Mouse (Mus musculus) frontal cortex, adult (tissue): ENCODE results near the gene Psd.
A peak's percentile ranks its signal among the peaks of the same experiment; 100 is the strongest.

ENCODE experiments used
- ATAC-seq: cut with Nextera tagmentation; 2 replicates; pipeline ENCODE4 v1.9.2; 2017; ENCODE audit warnings: mild to moderate bottlenecking, moderate library complexity, mixed read lengths; ENCODE audit not compliant: low TSS enrichment

Gene Psd

DNA sequence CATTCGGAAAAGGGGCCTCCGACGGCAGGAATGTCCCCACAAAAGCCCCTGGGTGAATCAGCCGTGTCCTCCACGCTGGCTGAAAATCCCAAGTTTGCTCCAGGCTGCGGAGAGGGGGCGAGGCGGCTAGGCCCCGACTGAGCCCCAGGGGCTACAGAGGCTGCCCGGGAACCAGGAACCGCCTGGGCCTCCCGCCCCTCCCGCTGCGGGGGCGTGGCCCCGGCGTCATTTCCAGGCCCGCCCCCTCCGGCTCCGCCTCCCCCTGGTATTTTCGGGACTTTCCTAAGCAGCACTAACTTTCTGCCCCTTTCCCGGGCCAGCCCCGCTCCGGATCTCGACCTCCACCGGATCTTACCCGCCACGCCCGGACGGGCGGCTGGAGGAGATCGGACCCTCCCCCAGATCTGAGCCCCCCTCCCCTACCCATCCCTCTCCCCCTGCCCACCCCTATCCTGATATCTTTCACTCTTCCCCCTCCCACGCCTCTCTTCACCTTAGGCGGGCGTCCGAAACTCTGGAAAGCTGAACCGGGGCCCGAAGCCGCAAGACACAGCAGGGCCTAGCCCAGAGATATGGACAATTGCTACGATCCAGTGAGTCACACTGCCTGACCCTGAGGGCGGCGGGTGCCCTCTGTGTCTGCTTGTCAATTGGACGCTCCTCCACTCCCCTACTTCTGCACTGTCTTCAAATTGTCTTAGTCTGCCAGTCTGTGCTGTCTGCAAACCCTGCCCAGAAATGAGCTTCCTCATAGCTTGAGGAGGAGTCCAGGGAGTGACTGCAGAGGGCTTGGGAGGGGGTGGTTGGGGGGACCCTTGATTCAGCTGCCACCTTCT, 21.3 kb downstream of the Psd start:
- ATAC-seq = 0 out of 2 replicates have a peak, but pooled peaks have one; percentile 3

DNA sequence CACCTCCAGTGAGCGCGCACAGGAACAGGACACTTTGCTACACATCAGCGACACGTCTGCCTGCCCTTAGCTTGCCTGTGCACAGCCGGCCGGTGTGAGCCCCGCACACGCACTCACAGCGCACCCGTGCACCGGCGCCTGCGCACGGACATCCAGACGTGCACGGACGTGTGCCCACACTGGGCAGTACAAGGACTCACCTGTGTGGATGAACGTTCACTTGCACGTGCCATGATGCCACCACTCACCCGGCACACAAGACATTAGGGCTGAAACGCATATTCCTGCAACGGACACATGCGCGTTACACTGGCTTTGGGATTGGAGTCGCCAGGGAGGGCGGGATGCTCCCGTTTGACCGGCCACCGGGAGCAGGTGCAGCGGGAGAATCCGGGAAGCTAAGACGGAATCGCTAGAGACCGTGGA, 22.0 kb downstream of the Psd start:
- 0 out of 2 replicates have a peak, but pooled peaks have one; percentile 4 for ATAC-seq

DNA sequence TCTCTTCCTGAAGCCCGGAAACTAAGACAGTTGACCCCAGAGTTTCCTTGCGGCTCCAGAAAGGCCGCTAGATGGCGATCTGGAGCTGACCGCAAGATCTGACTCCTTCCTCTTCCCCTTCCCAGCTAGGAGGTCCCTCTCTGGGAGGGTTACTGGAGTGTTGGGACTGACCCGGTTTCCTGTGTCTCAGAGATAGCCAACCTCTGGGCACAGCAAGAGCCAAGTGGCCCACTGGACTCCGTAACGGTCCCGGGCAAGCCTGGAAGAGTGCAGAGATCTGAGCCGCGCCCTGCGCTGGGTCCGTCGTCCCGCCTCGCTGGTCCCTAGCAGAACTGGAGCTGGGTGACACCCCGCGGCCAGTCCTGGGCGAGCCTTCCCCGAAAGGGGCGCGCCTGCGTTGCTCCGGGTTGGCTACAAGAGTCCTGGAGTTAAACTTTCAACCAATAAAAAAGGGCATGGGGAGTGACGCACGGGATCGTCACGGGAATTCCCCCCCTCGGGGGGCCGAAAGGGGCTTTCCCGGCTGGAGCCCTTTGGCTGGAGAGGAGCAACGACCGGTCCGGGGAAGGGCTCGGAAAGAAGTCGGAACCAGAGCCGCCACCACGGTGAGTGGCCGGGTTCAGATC, 22.6 kb downstream of the Psd start, which contains the start of gene Nfkb2:
TSS of gene Nfkb2 (plus strand) at position 105 of the 626 bp plus-strand sequence.
- peak; percentile 53; the same call in 1 of the 2 replicates for ATAC-seq

DNA sequence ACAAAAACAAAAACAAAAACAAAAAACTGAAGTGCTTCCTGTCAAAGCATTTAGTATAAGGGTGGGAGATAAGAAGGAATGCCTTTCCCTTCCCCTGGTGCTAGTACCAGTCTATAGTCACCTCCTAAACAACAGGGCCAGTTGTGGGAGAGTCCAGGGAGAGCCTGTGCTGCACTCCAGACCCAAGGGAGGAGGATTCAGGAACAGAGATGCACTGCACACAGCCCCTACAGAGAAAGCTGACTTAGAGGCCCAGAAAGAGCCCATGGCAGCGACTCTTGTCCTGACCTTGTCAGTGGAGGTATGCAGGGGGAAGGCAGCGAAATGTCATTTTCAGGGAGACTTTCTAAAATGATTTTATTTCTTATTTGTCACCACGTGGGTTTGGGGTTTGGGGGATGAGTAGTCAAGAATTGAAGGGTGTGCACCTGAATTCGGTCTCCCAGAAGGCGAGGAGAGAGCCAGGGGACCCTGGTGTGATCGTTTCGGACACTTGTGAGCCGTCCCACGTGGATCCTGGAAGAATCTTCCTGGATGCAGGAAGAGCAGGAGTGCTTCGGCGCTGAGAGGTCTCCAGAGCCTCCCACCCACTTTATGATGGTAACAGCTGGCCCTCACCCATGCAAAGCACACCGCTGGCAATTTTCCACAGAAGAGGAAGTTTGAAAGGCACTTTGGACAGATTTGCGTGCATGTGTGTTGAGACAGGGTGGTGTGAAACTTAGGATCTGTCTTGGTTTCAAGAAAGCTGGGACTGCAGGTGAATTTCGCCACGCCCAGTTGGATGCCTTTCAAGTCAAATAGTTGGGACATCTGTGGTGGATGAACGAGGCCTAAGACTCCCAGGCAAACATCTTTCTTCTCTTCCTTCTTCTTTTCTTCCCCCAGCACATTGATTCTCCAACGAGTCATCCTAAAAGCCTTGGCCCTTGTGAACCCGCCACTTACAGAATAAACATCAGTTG, 23.4 kb downstream of the Psd start:
- ATAC-seq = no peak

DNA sequence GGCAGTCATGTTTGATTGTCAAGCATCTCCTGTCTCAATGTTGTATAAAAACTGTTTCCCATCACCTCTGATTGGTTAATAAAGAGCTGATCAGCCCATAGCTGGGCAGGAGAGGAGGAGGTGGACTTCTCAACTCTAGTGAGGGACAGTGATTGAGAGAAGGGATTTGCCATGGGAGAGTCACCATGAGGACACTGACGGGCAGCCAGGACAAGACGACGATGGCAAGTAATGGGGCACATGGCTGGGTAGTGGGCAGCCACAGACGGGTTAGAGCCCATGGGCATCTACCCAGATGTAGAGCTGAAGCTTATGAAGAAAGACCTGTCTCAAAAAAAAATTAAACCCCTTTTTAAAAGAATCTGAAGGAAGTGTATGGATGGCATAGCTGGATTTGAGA, 24.4 kb downstream of the Psd start:
- ATAC-seq = no peak

DNA sequence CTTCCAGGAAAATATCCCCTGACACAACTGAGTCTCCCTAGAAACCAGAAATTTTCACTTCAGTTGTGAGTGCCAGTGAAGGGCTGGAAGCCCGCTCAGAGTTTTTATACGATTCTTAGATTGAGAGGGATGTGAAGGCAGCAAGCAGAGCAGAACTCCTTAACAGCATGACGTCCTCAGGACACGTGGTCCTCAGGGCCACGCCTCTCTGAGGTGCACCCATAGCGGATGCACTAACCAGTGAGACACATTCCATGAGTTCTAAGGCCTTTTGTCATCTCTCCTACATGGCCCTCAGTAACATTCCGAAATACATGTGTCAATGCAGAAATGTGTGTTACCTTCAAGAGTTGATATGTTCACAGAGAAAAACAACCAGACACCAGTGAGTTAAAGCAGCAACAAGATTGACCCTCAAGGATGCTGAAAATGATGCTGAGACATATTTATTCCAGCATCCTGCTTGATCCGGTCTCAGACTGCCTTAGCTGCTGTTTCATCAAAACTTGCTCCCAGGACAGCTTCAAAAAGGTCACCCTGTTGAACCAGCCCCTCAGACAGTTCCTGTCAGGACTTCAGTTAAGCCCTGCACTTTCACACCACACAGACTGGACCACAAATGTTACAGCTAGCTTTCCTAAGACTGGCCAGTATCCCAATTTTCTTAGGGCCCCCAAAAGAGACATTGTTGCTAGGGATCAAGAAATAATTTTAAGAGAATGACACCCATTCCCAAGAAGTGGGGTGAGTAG, 26.5 kb downstream of the Psd start:
- no peak for ATAC-seq

DNA sequence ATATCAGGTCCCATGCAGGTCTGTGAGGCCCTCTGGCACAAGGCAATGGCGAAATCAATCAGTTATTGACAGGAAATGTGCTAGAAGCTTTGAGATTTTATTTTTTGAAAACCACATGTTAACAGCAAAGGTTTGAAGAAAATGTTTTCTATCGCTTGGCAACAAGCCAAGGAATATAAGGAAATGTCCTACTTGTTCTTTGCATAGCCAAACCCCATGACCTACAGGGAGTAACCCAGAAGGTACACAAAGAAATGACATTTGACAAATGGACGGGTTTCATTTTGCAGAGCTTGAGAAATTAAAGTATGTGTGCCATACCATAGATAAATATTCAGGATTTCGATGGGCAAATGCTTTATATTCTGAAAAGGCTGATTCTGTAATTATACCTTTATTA, 30.0 kb downstream of the Psd start:
- ATAC-seq = no peak

DNA sequence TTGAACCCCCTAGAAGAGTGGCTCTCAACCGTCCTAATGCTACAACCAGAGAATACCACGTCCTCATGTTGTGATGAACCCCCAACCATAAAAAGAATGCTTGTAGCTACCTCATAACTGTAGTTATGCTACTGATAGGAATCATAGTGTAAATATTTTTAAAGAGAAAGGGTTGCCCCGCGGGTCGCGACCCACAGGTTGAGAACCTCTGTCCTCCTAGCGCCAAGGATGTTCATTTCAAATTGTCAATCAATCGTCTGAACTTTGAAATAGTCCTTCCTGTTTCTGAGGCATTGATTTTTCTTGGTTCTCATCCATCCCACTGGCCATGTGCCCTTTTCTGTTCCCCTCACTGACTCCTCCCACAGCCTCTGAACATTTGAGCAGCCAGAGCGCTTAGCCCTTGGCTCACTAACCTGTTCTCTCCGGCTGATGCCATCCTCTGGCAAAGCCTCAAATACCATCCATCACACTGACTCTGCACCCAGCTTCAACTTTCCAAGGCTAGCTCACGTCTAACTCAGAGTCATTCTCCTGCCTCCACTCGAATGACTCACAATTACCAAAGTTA, 36.3 kb downstream of the Psd start:
- ATAC-seq = no peak

DNA sequence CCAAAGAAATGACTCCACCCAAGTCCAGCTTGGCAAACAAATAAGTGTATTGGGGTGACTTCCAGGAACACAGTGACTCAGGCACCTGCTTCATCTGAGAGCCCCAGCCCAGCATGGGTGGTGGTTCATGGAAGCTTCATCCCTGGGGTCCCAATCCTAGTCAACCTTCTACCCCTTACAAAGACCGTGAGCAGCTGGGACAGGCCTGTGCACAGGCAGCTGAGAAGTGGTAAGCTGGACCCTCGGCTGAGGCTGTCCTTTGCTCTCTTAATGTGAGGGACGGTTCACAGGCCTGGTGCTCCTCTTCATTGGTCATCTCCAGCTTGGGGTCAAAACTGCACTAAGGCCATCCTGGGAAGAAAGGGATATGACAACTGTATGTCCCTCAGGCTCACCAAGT, 39.4 kb downstream of the Psd start:
- ATAC-seq = no peak

DNA sequence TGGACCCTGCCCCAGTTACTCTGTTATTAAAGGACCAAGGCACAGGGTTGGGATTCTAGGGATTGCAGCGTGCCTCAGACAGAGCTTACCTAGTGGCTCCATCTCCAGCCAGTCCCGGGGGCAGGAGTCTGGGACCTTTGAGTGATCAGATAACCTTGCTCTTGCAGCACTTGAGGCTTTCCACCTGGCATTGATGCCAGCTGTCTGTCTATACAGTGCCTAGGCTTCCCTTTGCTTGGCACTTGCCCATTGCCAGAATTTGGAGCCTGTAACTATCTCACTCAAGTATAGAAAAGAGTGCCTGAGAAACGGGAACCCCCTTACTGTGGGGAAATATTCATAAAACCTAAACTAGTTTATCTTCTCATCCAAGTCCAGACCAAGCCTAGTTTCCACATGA, 40.0 kb downstream of the Psd start:
- no peak for ATAC-seq

DNA sequence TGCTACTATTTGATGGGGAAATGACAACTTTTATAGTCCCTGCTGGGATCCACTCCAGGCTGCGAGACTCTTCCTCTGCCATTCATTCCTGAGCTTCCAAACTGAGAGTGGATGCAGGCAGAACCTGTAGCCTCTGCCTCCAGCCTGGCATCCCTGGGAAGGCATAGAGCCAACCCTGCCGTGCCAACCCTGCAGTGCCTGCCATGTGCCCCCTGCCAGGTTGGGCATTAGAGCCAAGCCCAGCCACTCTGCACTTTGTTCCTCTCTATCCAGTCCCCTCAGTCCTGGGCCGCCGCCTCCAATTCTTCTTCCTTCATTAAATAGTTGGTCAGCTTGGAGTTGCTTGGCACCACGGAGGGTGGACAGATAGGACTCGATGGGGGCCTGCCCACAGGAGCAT, 40.9 kb downstream of the Psd start:
- no peak for ATAC-seq

DNA sequence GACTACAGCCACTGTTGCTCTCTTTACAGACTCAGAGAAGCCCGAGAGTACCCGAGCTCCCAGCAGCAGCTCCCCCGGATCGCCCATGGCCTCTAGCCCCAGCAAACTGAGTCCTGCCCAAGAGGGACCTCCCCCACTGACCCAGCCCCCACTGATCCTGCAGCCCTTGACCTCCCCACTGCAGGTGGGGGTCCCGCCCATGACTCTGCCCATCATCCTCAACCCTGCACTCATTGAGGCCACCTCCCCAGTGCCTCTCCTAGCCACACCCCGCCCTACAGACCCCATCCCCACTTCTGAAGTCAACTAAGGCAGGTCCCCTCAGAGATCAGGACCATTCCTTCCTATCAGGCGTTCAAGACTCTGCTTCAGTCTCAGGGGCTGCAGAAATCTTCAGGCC, 41.3 kb downstream of the Psd start:
- ATAC-seq = no peak

DNA sequence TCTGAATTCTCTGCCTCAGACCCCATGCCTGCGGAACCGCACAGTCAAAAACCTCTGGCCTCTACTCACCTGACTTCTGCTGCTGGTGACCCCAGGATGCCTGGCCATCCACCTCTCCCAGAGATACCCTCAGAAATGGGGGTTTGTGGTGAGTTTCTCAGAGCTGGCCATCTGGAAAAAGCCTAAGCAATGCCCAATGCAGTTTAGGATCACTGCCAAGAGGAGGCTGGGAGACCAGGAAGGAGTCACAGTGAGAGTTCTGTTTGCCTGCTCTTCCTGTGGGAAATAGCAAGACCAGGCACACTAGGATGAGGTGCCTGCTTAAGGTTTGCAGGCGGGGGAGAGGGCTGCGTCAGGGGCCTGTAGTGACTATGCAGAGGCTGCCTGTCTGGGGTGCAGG, 42.3 kb downstream of the Psd start:
- ATAC-seq = no peak

DNA sequence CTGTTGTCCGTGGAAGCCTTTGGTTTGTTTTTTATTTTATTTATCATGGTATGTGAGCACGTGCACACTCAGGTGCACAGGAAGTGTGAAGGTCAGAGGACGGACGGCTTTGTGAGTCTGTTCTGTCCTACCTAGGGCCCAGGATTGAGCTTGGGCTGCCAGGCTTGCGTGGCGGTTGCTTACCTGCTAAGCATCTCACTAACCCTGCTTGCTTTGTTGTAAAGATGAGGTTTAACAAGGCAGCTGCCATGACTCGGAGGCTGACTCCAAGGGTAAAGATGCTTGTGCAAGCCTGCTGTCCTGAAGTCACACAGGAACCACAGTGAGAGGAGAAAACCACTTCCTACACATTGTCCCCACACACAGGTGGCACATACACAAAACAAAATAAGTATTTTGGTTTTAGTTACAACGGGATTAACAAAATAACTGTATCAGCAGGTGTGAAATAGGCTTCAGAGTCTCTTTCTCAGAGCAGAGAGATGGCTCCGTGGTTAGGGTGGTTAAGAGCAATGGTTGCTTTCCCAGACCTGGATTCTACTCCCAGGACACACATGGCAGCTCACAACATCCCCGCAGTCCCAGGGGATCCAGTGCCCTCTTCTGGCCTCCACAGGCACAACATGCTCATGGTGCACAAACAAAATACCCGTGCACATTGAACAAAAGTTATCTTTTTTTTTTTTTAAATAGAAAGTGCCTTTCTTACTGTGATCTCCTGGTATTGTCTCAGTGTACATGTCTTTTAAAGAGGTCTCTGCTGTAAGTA, 44.7 kb downstream of the Psd start:
- no peak for ATAC-seq

DNA sequence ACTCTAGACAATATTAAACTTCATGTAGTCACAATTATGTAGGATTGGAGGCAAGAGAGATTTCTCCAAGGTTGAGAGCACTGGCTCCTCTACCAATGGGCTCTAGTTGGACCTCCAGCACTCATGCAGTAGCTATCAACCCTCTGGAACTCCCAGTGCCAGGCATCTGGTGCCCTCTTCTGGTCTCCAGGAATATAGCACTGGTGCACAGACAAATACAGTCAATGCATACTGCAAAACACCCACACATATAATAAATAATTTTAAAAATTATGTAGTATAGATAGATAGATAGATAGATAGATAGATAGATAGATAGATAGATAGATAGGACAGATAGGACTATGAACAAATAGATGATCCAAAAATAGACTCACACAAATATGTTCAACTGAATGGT, 51.6 kb downstream of the Psd start:
- ATAC-seq = no peak

DNA sequence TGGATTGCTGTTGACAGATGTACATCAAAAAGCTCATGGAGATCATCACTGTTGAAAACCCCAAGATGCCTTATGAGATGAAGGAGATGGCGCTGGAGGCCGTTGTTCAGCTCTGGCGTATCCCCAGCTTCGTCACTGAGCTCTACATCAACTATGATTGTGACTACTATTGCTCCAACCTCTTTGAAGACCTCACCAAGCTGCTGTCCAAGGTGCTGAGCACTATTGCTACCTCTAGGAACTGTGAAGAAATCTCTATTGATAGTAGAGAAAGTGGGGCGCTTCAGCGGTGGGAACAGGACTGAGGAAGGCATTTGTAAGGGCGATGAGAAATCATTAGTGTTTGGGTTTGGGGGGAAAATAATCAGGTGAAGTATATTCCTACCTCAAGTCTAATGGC, 62.2 kb downstream of the Psd start:
- ATAC-seq = no peak
